Mouse (Mus musculus): ENCODE measurements at regions not wholly inside any gene's neighbourhood (a gene's known extent, or its start where the extent isn't known, plus 50 kb on each side); places are given as distances from the start of the nearest gene placed in this dataset.

DNA sequence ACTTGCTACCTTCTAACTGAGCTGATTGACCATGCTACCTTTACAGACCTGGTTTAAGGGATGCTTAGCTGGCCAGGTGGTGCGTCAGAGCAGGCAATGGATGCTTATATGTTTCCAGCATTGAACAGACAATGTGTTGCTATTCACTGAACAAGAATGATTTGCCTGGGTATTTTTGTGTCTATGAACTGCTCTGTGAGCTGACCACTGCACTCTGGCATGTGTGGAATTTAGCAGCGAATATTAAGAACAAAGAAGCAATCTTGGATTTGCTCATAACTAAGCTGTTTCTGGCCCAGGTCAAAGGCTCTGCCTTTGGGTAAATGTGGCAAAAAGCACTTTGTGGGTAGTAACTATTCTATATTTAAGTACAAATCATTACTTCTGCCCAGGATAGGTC lies 58.3 kb upstream of the Ccdc39 start:
- ATAC-seq (ENCODE audit: insufficient read depth), result no peak
- Histone ChIP-seq H3K4me1 (replicated peaks) (no peaks in the 10 kb centered on the region), H3K36me3 (replicated peaks) (no peaks in the 10 kb centered on the region), H3K27ac (replicated peaks) (no peak overlapping the region), H3K4me2 (no peak overlapping the region), H3K27me3 (no peaks in the 10 kb centered on the region), H3K4me3 (replicated peaks) (no peak overlapping the region), H3K9me3 (replicated peaks) (no peaks in the 10 kb centered on the region), H3K9ac (no peak overlapping the region)
- WGBS (ENCODE audit: insufficient replicate concordance), result 57% methylated on average over 2 of the region's 2 CpGs

GRCm38 (mm10) chr3:33903326-33903725 lies 59.2 kb upstream of the Ccdc39 start:
- Histone ChIP-seq H3K27ac (replicated peaks) (no peak overlapping the region), H3K4me1 (replicated peaks) (no peaks in the 10 kb centered on the region), H3K4me3 (replicated peaks) (no peak overlapping the region), H3K9me3 (replicated peaks) (no peaks in the 10 kb centered on the region), H3K36me3 (replicated peaks) (no peaks in the 10 kb centered on the region), H3K27me3 (no peaks in the 10 kb centered on the region), H3K4me2 (no peak overlapping the region), H3K9ac (no peak overlapping the region)
- WGBS (ENCODE audit: insufficient replicate concordance), result 60% methylated on average over 8 of the region's 8 CpGs
- no peak for ATAC-seq (ENCODE audit: insufficient read depth)

- Histone ChIP-seq H3K4me3 (replicated peaks) (no peak overlapping the region), H3K27me3 (no peaks in the 10 kb centered on the region), H3K9ac (no peak overlapping the region), H3K9me3 (replicated peaks) (no peaks in the 10 kb centered on the region), H3K4me1 (replicated peaks) (no peaks in the 10 kb centered on the region), H3K4me2 (no peak overlapping the region), H3K36me3 (replicated peaks) (no peaks in the 10 kb centered on the region), H3K27ac (replicated peaks) (no peak overlapping the region)
- WGBS (ENCODE audit: insufficient replicate concordance), result 49% methylated on average over 4 of the region's 4 CpGs
- ATAC-seq (ENCODE audit: insufficient read depth), result no peak
Measured at GRCm38 (mm10) chr3:33903816-33904215, 59.7 kb upstream of the Ccdc39 start.

DNA sequence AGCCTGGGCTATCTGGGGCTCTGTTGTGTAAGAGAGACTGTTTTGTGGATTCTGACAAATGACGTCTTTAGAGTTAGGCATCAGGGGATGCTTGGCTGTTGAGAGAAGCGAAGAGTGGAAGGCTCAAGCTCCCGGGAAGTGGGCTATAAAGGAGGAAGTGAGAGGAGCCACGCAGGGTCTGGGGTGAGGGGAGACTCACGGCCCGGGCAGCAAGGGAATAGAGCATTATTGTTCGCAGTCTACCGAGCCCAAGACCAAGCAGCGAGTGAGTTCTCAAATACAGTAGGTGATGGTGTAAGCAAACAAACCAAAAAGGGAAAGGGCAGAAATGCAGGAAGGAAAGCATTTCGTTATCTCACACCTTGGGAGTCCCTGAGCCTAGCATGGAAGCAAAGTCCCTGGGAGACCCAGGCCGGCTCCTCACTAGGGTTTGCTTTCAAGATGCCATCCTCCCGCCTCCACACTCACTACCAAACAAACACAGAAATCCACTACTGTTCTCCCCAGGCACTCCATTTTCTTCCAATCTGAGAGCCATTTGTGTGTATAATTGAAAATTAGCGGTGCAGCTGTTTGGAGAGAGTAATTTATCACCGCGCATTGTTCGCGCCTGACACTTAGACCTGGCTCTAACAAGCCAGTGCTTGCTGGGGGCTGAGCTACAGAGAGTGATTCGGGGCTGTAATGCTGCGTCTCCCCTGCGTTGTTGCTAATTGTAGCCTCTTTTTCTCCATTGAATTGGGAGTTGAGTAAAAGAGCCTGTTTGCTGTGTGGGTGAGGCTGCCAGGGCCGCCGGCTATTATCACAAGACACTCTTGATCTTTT lies 61.0 kb upstream of the Ccdc39 start:
- Histone ChIP-seq H3K27ac (replicated peaks) (no peak overlapping the region), H3K4me3 (replicated peaks) (no peak overlapping the region), H3K4me1 (replicated peaks) (no peaks in the 10 kb centered on the region), H3K4me2 (no peak overlapping the region), H3K9ac (no peak overlapping the region), H3K36me3 (replicated peaks) (no peaks in the 10 kb centered on the region), H3K27me3 (no peaks in the 10 kb centered on the region), H3K9me3 (replicated peaks) (no peaks in the 10 kb centered on the region)
- no peak for ATAC-seq (ENCODE audit: insufficient read depth)
- 53% methylated on average over 22 of the region's 22 CpGs for WGBS (ENCODE audit: insufficient replicate concordance)

DNA sequence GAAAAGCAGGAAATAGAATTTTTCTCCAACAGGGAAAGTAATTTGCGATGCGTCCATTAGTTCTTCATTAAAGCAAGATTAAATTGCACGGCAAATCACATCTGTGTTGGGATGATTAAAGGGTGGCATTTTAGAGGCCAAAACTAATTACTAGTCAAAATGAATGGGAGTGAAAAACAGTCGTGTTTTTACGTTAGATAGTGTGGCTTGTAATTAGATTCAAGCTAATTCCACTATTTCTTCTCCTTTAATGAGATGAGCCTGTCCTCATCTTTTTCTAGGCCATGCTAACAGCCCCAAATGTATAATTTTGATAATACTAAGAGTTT lies 61.5 kb upstream of the Ccdc39 start:
- no peak overlapping the region for H3K4me2 ChIP-seq
- no peaks in the 10 kb centered on the region for H3K36me3 ChIP-seq (replicated peaks)
- no peaks in the 10 kb centered on the region for H3K4me1 ChIP-seq (replicated peaks)
- 58% methylated on average over 5 of the region's 5 CpGs for WGBS (ENCODE audit: insufficient replicate concordance)
- no peak overlapping the region for H3K27ac ChIP-seq (replicated peaks)
- no peaks in the 10 kb centered on the region for H3K27me3 ChIP-seq
- no peaks in the 10 kb centered on the region for H3K9me3 ChIP-seq (replicated peaks)
- ATAC-seq (ENCODE audit: insufficient read depth), result no peak
- no peak overlapping the region for H3K4me3 ChIP-seq (replicated peaks)
- no peak overlapping the region for H3K9ac ChIP-seq

- 65% methylated on average over 8 of the region's 8 CpGs for WGBS (ENCODE audit: insufficient replicate concordance)
- Histone ChIP-seq H3K4me2 (no peak overlapping the region), H3K27ac (replicated peaks) (no peak overlapping the region), H3K9me3 (replicated peaks) (no peaks in the 10 kb centered on the region), H3K9ac (no peak overlapping the region), H3K4me3 (replicated peaks) (no peak overlapping the region), H3K27me3 (no peaks in the 10 kb centered on the region), H3K4me1 (replicated peaks) (no peaks in the 10 kb centered on the region), H3K36me3 (replicated peaks) (no peaks in the 10 kb centered on the region)
- no peak for ATAC-seq (ENCODE audit: insufficient read depth)
Measured at GRCm38 (mm10) chr3:33907061-33907460, 63.0 kb upstream of the Ccdc39 start.

- ATAC-seq (ENCODE audit: insufficient read depth), result no peak
- Histone ChIP-seq H3K9ac (no peak overlapping the region), H3K27me3 (no peaks in the 10 kb centered on the region), H3K4me1 (replicated peaks) (no peaks in the 10 kb centered on the region), H3K36me3 (replicated peaks) (no peaks in the 10 kb centered on the region), H3K4me3 (replicated peaks) (no peak overlapping the region), H3K9me3 (replicated peaks) (no peaks in the 10 kb centered on the region), H3K4me2 (no peak overlapping the region), H3K27ac (replicated peaks) (no peak overlapping the region)
- 71% methylated on average over 9 of the region's 9 CpGs for WGBS (ENCODE audit: insufficient replicate concordance)
Measured at GRCm38 (mm10) chr3:33911559-33911958, 67.4 kb upstream of the Ccdc39 start.

- no peaks in the 10 kb centered on the region for H3K36me3 ChIP-seq (replicated peaks)
- H3K4me1 ChIP-seq (replicated peaks), result no peaks in the 10 kb centered on the region; the same call in 1 of the 2 replicates
- ATAC-seq (ENCODE audit: insufficient read depth), result no peak
- no peak overlapping the region for H3K9ac ChIP-seq
- H3K4me3 ChIP-seq (replicated peaks), result no peak overlapping the region
- no peak overlapping the region for H3K4me2 ChIP-seq
- no peaks in the 10 kb centered on the region for H3K27me3 ChIP-seq
- 55% methylated on average over 5 of the region's 5 CpGs for WGBS (ENCODE audit: insufficient replicate concordance)
- H3K9me3 ChIP-seq (replicated peaks), result no peaks in the 10 kb centered on the region
- H3K27ac ChIP-seq (replicated peaks), result no peak overlapping the region
Measured at GRCm38 (mm10) chr3:33913470-33913869, 69.4 kb upstream of the Ccdc39 start.

- no peak overlapping the region for H3K9ac ChIP-seq
- no peak for ATAC-seq (ENCODE audit: insufficient read depth)
Measured at GRCm38 (mm10) chr3:33914386-33914785, 70.3 kb upstream of the Ccdc39 start.

GRCm38 (mm10) chr3:33915777-33916176 lies 71.7 kb upstream of the Ccdc39 start:
- Histone ChIP-seq H3K4me1 (replicated peaks) (no peaks in the 10 kb centered on the region; the same call in 1 of the 2 replicates), H3K9ac (no peak overlapping the region), H3K27ac (replicated peaks) (no peak overlapping the region), H3K4me3 (replicated peaks) (no peak overlapping the region), H3K27me3 (no peaks in the 10 kb centered on the region), H3K36me3 (replicated peaks) (no peaks in the 10 kb centered on the region), H3K9me3 (replicated peaks) (no peaks in the 10 kb centered on the region), H3K4me2 (no peak overlapping the region)
- ATAC-seq (ENCODE audit: insufficient read depth), result no peak

More at GRCm38 (mm10) chr3:33914386-33914785, 70.3 kb upstream of the Ccdc39 start:
- H3K9me3 ChIP-seq (replicated peaks), result no peaks in the 10 kb centered on the region
- no peak overlapping the region for H3K4me2 ChIP-seq
- H3K27ac ChIP-seq (replicated peaks), result no peak overlapping the region
- 53% methylated on average over 9 of the region's 9 CpGs for WGBS (ENCODE audit: insufficient replicate concordance)
- no peaks in the 10 kb centered on the region; the same call in 1 of the 2 replicates for H3K4me1 ChIP-seq (replicated peaks)
- H3K4me3 ChIP-seq (replicated peaks), result no peak overlapping the region
- no peaks in the 10 kb centered on the region for H3K27me3 ChIP-seq
- no peaks in the 10 kb centered on the region for H3K36me3 ChIP-seq (replicated peaks)

DNA sequence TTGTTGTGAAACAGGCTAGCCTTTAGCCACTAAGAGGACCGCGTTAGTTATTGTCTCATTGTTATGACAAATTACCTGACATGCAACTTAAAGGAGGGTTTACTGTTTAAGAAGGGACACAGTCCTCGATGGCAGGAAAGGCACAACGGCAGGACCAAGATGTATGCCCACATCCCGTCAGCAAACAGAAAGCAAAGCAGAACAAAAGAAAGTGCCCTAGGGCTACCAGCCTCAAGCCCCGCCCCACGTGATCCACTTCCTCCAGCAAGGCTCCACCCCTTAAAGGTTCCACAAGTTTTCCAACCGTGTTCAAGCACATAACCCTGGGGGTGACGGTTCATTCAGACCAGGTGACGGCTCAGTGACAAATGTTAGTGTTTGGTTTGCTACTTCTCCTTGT lies 72.2 kb upstream of the Ccdc39 start:
- H3K4me1 ChIP-seq (replicated peaks), result no peaks in the 10 kb centered on the region; the same call in 1 of the 2 replicates
- H3K9me3 ChIP-seq (replicated peaks), result no peaks in the 10 kb centered on the region
- no peak for ATAC-seq (ENCODE audit: insufficient read depth)
- H3K9ac ChIP-seq, result no peak overlapping the region
- no peak overlapping the region for H3K4me2 ChIP-seq
- WGBS (ENCODE audit: insufficient replicate concordance), result 70% methylated on average over 10 of the region's 10 CpGs
- no peak overlapping the region for H3K27ac ChIP-seq (replicated peaks)
- no peak overlapping the region for H3K4me3 ChIP-seq (replicated peaks)
- no peaks in the 10 kb centered on the region for H3K36me3 ChIP-seq (replicated peaks)
- H3K27me3 ChIP-seq, result no peaks in the 10 kb centered on the region

- ATAC-seq (ENCODE audit: insufficient read depth), result no peak
- H3K36me3 ChIP-seq (replicated peaks), result no peaks in the 10 kb centered on the region
- H3K27me3 ChIP-seq, result no peaks in the 10 kb centered on the region
- H3K27ac ChIP-seq (replicated peaks), result no peak overlapping the region
- no peak overlapping the region for H3K4me2 ChIP-seq
- no peaks in the 10 kb centered on the region for H3K9me3 ChIP-seq (replicated peaks)
- H3K4me3 ChIP-seq (replicated peaks), result no peak overlapping the region
- H3K4me1 ChIP-seq (replicated peaks), result no peaks in the 10 kb centered on the region; the same call in 1 of the 2 replicates
- 58% methylated on average over 6 of the region's 6 CpGs for WGBS (ENCODE audit: insufficient replicate concordance)
- no peak overlapping the region for H3K9ac ChIP-seq
Measured at GRCm38 (mm10) chr3:33916818-33917217, 72.7 kb upstream of the Ccdc39 start.
